Mouse (Mus musculus): ENCODE results near the gene Bcat2. TPM values are rescaled to one million over a fixed set of nuclear protein-coding genes. Genes with fewer than 3 reads are reported as not detected.

The Bcat2 gene
- polyA plus RNA-seq, 1 experiment from 2014 or later = 37.1 TPM

- no peaks in the 10 kb centered on the region for H3K36me3 ChIP-seq
- 90% methylated on average over 5 of the region's 5 CpGs for WGBS
- no peaks in the 10 kb centered on the region for H3K27me3 ChIP-seq (ENCODE audit: insufficient read depth, poor library complexity, severe bottlenecking)
- no peak overlapping the region for H3K27ac ChIP-seq
- no peak overlapping the region for H3K4me3 ChIP-seq
- no peak for DNase-seq (ENCODE audit: low spot score)
- H3K9me3 ChIP-seq = no peaks in the 10 kb centered on the region
- peaks cover 11% of the 10 kb centered on the region; the same call in 1 of the 2 replicates for H3K4me1 ChIP-seq (replicated peaks)
Observed at GRCm38 (mm10) chr7:45597013-45597412, 27.1 kb downstream of the Bcat2 start.

- Histone ChIP-seq H3K27ac (no peak overlapping the region), H3K27me3 (ENCODE audit: insufficient read depth, poor library complexity, severe bottlenecking) (no peaks in the 10 kb centered on the region), H3K9me3 (no peaks in the 10 kb centered on the region), H3K36me3 (no peaks in the 10 kb centered on the region), H3K4me3 (no peak overlapping the region), H3K4me1 (replicated peaks) (peaks cover 11% of the 10 kb centered on the region; the same call in 1 of the 2 replicates)
- DNase-seq (ENCODE audit: low spot score) = no peak
- WGBS = 88% methylated on average over 6 of the region's 6 CpGs
Observed at GRCm38 (mm10) chr7:45597527-45597926, 27.6 kb downstream of the Bcat2 start.

- H3K27ac ChIP-seq = no peak overlapping the region
- no peak for DNase-seq (ENCODE audit: low spot score)
- 48% methylated on average over 18 of the region's 18 CpGs for WGBS
Observed at GRCm38 (mm10) chr7:45598960-45599879, 29.3 kb downstream of the Bcat2 start.

GRCm38 (mm10) chr7:45605704-45606289 is 35.8 kb downstream of the Bcat2 start:
- Histone ChIP-seq H3K36me3 (no peaks in the 10 kb centered on the region), H3K4me1 (replicated peaks) (0 out of 2 replicates have a peak, but pooled peaks cover 3% of the 10 kb centered on the region), H3K27me3 (ENCODE audit: insufficient read depth, poor library complexity, severe bottlenecking) (no peaks in the 10 kb centered on the region), H3K27ac (no peak overlapping the region), H3K9me3 (no peaks in the 10 kb centered on the region), H3K4me3 (no peak overlapping the region)
- 82% methylated on average over 9 of the region's 9 CpGs for WGBS
- DNase-seq (ENCODE audit: low spot score) = no peak

More at GRCm38 (mm10) chr7:45598960-45599879, 29.3 kb downstream of the Bcat2 start:
- Histone ChIP-seq H3K27me3 (ENCODE audit: insufficient read depth, poor library complexity, severe bottlenecking) (no peaks in the 10 kb centered on the region), H3K4me3 (no peak overlapping the region), H3K36me3 (no peaks in the 10 kb centered on the region), H3K4me1 (replicated peaks) (peaks cover 11% of the 10 kb centered on the region; the same call in 1 of the 2 replicates), H3K9me3 (no peaks in the 10 kb centered on the region)

DNA sequence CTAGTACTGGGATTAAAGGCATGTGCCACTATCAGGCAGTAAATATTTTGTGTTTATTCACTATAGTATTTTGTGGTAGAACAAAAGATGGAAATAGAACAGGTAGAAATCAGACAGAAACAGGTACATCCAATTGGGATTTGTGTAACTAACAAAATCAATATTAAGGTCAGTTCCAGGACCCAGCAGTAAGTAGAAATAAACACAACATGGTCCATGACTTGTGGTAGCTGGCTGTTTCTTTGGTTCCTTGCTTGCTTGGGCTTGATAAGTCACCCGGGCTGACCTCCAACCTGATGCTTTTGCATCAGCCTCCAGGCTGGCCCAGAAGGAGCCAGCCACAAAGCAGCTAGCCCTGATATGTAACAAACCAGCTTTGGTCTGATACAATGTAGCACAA is 39.6 kb downstream of the Bcat2 start:
- Histone ChIP-seq H3K4me3 (no peak overlapping the region), H3K4me1 (replicated peaks) (no peaks in the 10 kb centered on the region), H3K9me3 (no peaks in the 10 kb centered on the region), H3K27ac (no peak overlapping the region), H3K27me3 (ENCODE audit: insufficient read depth, poor library complexity, severe bottlenecking) (0 out of 2 replicates have a peak, but pooled peaks cover under 1% of the 10 kb centered on the region), H3K36me3 (no peaks in the 10 kb centered on the region)
- DNase-seq (ENCODE audit: low spot score) = no peak
- WGBS = 89% methylated on average over 1 of the region's 1 CpGs

- 23% methylated on average over 6 of the region's 6 CpGs for WGBS
Observed at GRCm38 (mm10) chr7:45616277-45616676, 46.3 kb downstream of the Bcat2 start.

DNA sequence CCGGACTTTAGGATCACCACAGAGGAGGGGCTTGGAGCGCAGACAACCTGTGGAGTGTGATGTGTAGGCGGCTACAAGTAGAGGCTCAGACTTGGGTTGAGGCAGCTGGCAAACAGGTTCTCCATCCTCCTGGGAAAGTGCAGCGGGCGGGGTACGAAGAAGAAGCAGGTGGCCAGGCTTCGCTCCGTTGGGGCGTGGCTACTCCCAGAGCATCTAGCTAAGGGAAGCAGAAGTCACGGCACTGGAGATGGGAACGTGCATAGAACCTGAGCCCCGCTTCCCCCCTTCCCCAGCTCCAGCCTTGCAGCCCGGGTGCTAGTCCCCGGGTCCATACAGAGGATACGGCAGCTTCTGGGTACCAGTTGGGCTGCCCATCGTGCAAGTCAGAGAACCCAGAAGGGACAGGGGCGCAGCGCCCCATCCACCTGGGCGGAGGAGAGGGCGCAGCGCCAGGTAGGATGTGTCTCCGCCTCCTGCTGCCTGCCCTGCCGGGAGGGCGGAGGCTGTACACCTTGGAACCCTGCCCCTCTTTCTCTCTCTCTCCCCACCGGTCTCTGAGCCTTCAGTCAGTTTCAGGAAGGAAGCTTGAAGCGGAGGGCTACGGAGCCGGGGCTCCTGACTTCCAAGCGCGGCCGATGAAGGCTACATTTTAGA is 47.2 kb downstream of the Bcat2 start, which contains the start of gene Fut1:
Fut1 (plus strand) TSS at position 248 of the 654 bp plus-strand sequence.
- no peak for DNase-seq (ENCODE audit: low spot score)
- Histone ChIP-seq H3K9me3 (no peaks in the 10 kb centered on the region), H3K4me3 (peak within 1 kb of the TSS; percentile 37; the same call in 1 of the 2 replicates), H3K36me3 (no peaks in the 10 kb centered on the region), H3K27me3 (ENCODE audit: insufficient read depth, poor library complexity, severe bottlenecking) (peaks cover 62% of the 10 kb centered on the region), H3K27ac (0 out of 2 replicates have a peak within 1 kb of the TSS, but pooled peaks have one; percentile 29), H3K4me1 (replicated peaks) (peaks cover 26% of the 10 kb centered on the region)
- 6% methylated on average over 31 of the region's 31 CpGs for WGBS

More at GRCm38 (mm10) chr7:45616277-45616676, 46.3 kb downstream of the Bcat2 start:
- Histone ChIP-seq H3K27ac (0 out of 2 replicates have a peak overlapping the region, but pooled peaks have one; percentile 29), H3K27me3 (ENCODE audit: insufficient read depth, poor library complexity, severe bottlenecking) (peaks cover 62% of the 10 kb centered on the region), H3K9me3 (no peaks in the 10 kb centered on the region), H3K4me3 (no peak overlapping the region), H3K36me3 (no peaks in the 10 kb centered on the region), H3K4me1 (replicated peaks) (peaks cover 26% of the 10 kb centered on the region)
- DNase-seq (ENCODE audit: low spot score) = no peak

- H3K36me3 ChIP-seq = no peaks in the 10 kb centered on the region
- WGBS = 82% methylated on average over 5 of the region's 5 CpGs
- H3K27me3 ChIP-seq (ENCODE audit: insufficient read depth, poor library complexity, severe bottlenecking) = peaks cover 62% of the 10 kb centered on the region
- no peak for DNase-seq (ENCODE audit: low spot score)
- peaks cover 26% of the 10 kb centered on the region for H3K4me1 ChIP-seq (replicated peaks)
- H3K9me3 ChIP-seq = no peaks in the 10 kb centered on the region
- no peak overlapping the region for H3K4me3 ChIP-seq
- no peak overlapping the region for H3K27ac ChIP-seq
Observed at GRCm38 (mm10) chr7:45618316-45618715, 48.4 kb downstream of the Bcat2 start.

GRCm38 (mm10) chr7:45619592-45619991 is 49.6 kb downstream of the Bcat2 start:
- H3K27ac ChIP-seq = no peak overlapping the region
- 90% methylated on average over 5 of the region's 5 CpGs for WGBS
- H3K9me3 ChIP-seq = no peaks in the 10 kb centered on the region
- DNase-seq (ENCODE audit: low spot score) = no peak
- H3K4me3 ChIP-seq = no peak overlapping the region
- peaks cover 60% of the 10 kb centered on the region for H3K27me3 ChIP-seq (ENCODE audit: insufficient read depth, poor library complexity, severe bottlenecking)
- H3K36me3 ChIP-seq = no peaks in the 10 kb centered on the region
- H3K4me1 ChIP-seq (replicated peaks) = peaks cover 26% of the 10 kb centered on the region

DNA sequence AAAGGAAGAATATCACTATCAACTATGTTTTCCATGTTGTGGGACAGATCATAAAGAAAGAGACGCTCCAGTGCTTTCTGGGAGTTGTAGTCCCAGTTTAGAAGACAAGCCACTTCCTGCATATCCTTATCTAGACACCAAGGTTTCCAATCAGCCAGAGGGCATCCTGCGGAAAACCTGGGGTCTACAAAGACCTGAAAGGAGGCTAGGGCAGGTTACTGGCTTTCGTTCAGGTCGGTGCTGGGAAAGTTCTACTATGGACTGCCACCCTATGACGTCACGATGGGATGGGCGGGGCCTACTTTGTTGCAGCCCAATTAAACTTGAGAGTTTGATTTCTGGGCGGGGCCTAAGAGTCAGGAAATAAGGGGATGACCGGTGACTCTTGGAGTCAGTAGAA is 51.5 kb downstream of the Bcat2 start, which contains the start of gene Izumo1:
Izumo1 (plus strand) TSS at position 369 of the 400 bp plus-strand sequence.
- H3K36me3 ChIP-seq = no peaks in the 10 kb centered on the region
- H3K27ac ChIP-seq = no peak within 1 kb of the TSS
- peak; percentile 46 for DNase-seq (ENCODE audit: low spot score)
- WGBS = 32% methylated on average over 9 of the region's 9 CpGs
- peaks cover 55% of the 10 kb centered on the region for H3K27me3 ChIP-seq (ENCODE audit: insufficient read depth, poor library complexity, severe bottlenecking)
- peaks cover 11% of the 10 kb centered on the region for H3K4me1 ChIP-seq (replicated peaks)
- H3K4me3 ChIP-seq = no peak within 1 kb of the TSS
- no peaks in the 10 kb centered on the region for H3K9me3 ChIP-seq

GRCm38 (mm10) chr7:45623507-45623906 is 53.6 kb downstream of the Bcat2 start:
- Histone ChIP-seq H3K36me3 (no peaks in the 10 kb centered on the region), H3K27ac (no peak overlapping the region), H3K9me3 (no peaks in the 10 kb centered on the region), H3K27me3 (ENCODE audit: insufficient read depth, poor library complexity, severe bottlenecking) (peaks cover 55% of the 10 kb centered on the region), H3K4me1 (replicated peaks) (peaks cover 5% of the 10 kb centered on the region), H3K4me3 (no peak overlapping the region)
- no peak for DNase-seq (ENCODE audit: low spot score)
- 94% methylated on average over 11 of the region's 11 CpGs for WGBS

- Histone ChIP-seq H3K36me3 (no peaks in the 10 kb centered on the region), H3K4me3 (no peak overlapping the region), H3K9me3 (no peaks in the 10 kb centered on the region), H3K4me1 (replicated peaks) (peaks cover 7% of the 10 kb centered on the region), H3K27me3 (ENCODE audit: insufficient read depth, poor library complexity, severe bottlenecking) (peaks cover 55% of the 10 kb centered on the region), H3K27ac (no peak overlapping the region)
- WGBS = 86% methylated on average over 3 of the region's 3 CpGs
- DNase-seq (ENCODE audit: low spot score) = no peak
Observed at GRCm38 (mm10) chr7:45624718-45625117, 54.8 kb downstream of the Bcat2 start.

Measured in hindbrain, embryonic 10.5 days (tissue).